Mouse (Mus musculus): ENCODE data around the gene Krt32.
A peak's percentile ranks its signal among the peaks of the same experiment; 100 is the strongest.

Krt32 gene

DNA sequence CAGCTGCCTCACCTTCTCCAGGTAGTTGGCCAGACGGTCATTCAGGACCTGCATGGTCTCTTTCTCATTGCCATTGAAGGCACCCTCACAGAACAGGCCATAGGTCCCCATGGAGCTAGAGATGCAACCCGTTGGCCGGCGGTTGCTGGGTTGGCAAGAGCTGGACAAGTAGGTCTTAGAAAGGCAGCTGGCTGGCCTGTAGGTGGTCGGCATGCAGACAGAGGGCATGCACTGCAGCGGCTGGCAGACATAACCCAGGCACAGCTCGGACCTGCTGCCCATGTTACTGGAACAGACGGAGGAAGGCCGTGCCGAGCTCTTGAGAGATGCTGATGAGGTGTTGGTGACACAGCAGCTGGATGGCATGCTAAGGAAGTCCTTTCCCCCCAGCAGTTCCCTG, at the start of gene Krt32:
Krt32 (minus strand) TSS at position 366 of the 400 bp plus-strand sequence.
- no peak for DNase-seq (ENCODE audit: low read depth, low spot score)

DNA sequence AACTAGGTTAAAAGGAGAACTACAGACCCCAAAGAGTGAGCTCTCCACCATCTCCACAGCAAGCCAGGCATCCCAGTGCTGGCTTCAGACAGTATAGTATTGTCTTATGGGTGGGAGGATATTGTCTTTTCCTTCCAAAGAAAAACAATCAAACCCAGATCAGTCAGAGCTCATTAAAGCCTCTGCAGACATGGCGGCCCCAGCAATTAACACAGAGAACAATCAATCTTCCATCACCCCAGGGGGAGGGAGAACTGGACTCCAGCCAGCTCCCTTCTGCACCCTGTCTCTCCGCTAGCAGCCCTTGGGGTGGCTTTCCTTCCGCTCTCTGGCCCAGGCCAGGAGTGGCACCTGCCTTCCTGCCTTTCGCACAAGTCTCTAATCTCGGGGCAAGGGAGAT, 49.7 kb upstream of the Krt32 start:
- no peak for DNase-seq (ENCODE audit: low read depth, low spot score)

DNA sequence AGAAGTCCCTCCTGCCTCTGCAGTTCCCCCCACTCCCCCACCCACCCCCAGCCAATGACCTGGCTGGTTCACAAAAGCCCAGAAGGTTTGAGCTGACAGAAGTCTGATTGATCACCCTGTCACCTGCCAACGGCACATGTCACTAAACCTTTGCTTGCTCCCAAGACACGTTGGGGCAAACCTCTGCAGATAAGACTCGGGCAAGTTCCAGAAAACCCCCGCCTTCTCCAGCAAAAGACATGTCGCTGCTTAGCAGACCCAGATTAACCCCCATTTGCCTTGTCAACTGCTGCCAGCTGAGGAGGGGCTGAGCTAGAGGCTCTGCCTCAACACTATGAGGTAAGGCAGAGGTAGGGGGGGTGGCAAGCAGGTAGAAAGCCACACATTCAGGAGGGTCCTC, 48.5 kb upstream of the Krt32 start:
- DNase-seq (ENCODE audit: low read depth, low spot score) = no peak

DNA sequence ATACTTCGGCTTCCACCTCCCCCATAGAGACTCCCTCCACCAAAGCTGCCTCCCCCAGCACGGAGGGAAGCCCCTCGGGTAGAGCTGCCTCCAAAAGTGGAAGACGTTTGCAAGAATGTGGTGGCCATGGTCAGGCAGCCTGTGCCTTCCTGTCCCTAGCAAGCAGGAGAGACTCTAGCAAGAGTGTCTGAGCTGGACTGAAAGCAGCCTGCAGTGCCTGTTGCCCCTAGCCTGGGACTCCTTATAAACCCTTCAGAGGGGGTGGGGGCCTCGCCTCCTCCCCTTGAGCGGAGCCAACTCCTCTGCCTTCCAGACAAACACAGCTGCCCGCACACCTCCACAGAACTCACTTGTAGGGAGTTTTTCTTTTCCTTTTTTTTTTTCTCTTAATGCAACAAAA, 47.7 kb upstream of the Krt32 start, which contains the start of gene Krt15:
Krt15 (minus strand) TSS at position 198 of the 400 bp plus-strand sequence.
- no peak for DNase-seq (ENCODE audit: low read depth, low spot score)

DNA sequence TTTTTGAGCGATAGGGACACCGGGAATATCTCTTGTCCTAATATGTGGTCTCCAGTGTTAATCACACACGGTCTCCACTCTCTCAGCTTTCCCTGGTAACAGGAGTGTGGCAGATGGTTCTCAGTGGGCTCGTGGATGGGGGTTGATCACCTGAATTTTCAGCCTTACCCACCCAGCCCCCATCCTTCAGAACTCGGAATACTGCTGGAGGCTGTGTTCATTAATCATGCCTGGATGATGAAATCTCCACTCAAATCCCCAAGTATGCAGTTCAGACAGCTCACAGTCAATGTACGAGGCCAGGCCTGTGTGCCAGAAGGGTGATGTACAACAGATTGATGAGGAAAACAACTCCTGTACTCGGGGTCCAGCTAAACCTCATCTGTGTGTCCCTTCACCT, 36.9 kb upstream of the Krt32 start:
- no peak for DNase-seq (ENCODE audit: low read depth, low spot score)

DNA sequence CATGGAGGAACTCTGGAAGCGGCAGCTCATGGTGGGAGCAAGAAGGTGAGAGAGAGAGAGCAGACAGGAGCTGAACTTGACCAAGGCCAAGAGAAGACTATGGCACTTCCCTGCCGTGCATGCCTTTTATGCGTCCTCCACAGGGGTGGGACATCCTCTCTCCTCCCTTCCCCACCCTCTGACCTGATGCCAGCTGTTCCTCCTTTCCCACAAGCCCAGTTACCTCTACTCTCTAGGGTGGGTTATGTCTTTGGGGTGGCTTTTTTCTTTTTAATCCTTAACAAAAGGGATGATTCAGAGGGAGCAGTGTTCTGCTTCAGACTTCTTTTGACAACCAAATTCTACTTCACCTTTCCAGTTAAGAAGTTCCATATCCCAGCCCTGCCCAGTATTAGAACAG, 33.4 kb upstream of the Krt32 start, which contains the start of gene Krt13:
Krt13 (minus strand) TSS at position 101 of the 400 bp plus-strand sequence.
- DNase-seq (ENCODE audit: low read depth, low spot score) = no peak

DNA sequence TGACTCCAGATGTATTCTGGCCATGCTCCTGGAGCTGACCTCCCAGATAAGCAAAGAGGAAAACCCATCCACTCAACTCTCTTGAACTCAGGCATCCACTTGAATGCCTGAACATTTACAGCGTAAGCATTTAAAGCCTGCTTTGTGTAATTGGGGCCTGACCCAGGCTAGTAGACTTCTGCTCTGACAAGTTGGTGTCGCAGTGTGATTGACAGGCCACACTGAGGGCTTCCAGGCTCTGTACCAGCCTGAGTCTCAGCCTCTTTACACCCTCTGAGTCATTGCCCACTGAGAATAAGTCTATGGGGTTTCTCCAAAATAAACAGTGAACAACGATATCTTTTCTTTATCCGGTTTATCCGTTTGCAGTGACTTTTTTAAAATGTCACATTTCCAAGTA, 32.3 kb upstream of the Krt32 start:
- DNase-seq (ENCODE audit: low read depth, low spot score) = no peak

DNA sequence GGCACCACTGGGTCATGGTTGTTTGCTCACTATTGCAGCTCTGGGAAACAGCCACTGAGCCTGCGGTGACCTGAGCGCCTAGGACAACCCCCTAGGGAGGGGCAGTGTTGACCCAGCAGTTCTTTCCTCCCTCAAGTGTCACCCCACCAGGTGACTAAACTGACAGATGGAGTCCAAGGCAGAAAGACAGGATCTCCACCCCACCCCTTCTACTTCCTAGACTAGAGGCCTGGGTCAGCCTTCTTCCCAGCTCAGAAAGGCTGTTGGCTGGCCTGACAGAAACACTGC, 25.7 kb upstream of the Krt32 start:
- no peak for DNase-seq (ENCODE audit: low read depth, low spot score)

DNA sequence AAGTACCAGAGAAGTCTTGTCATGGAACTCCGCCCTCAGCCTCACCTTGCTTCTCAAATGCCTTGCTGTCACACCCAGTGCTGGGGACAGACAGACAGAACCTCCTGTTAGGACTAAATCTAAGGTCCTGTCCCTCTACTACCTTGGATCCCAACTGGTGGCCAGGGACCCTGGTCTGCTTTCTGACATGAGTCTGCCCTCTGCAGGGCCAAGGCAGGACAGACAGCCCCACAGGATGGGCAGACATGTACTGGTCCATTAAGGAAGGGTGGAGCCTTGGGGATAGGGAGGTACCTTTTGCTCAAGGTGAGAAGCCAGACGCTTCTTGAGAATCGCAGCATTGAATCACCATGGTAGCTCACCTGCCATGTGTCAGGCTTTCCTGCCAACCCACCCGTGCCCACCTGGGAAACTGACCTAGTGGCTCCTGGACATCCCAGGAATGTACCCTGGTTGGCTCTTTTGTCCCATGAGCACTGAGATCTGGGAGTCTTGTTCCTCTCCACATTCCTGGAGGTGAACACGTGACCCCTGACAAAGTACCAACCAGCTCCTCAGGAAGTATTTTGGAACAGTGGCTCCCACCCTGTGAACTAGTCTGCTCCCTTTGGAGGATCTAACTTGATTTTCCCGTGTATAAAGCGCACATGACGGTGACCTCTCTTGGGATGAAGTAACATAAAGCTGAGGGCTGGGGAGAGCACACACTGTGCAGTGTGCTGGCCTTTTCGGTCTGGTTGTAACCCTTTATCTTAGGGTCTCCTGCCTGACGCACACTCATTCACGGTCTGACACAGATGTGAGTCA, 25.1 kb upstream of the Krt32 start:
- no peak for DNase-seq (ENCODE audit: low read depth, low spot score)

DNA sequence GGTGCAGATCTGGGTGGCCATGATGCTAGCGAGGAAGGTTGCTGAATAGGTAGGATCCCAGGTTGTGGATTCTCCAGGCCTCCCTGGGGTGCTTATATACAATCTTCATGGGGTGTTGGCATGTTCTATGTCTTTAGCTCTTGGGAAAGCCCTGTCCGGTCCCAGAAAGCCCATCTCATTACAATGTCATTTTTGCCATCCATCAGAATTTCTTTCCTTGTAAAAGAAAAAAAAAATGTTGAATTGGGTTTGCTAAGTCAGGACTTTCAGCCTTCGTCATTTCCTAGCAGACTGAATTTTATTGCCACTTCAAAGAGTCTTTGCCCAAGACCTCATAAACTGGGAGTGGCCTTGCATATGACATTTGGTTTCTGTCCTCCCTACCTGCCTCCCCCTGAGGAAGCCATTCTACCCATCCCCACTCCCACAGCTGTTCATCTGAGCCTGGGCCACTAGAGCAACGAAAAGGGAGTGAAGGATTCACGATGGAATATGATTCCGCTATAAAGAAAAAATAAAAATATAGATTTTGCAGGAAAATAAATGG, 17.6 kb upstream of the Krt32 start, which contains the start of gene Krt36:
Krt36 (minus strand) TSS at position 51 of the 547 bp plus-strand sequence.
- DNase-seq (ENCODE audit: low read depth, low spot score) = no peak

DNA sequence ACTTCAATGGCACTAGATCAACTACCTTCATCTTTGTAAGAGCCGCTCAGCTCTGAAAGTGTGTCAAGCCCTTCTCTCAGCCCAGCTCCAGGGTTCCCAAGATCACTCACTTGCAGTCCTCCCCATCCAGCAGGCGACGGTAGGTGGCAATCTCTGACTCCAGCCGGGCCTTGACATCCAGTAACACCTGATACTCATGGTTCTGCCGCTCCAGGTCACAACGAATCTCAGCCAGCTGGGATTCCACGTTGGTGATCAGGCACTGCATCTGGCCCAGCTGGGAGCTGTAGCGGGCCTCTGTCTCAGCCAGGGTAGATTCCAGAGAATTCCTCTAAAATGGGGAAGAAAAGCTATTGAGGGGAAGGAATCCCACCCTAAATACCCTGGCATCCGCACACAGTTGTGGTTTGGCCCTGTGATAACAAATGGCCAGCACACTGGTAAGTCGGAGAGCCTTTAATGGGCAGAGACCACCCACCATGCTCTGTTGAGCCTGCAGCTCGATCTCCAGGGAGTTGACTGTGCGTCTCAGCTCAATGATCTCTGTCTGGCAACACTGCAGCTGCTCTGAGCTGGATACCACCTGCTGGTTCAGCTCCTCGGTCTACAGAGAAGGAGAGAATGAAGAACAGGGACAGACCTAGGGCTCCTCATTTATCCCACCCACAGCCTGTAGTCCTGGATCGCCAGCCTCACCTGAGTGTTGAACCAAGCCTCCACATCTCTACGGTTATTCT, 14.8 kb upstream of the Krt32 start:
- no peak for DNase-seq (ENCODE audit: low read depth, low spot score)

DNA sequence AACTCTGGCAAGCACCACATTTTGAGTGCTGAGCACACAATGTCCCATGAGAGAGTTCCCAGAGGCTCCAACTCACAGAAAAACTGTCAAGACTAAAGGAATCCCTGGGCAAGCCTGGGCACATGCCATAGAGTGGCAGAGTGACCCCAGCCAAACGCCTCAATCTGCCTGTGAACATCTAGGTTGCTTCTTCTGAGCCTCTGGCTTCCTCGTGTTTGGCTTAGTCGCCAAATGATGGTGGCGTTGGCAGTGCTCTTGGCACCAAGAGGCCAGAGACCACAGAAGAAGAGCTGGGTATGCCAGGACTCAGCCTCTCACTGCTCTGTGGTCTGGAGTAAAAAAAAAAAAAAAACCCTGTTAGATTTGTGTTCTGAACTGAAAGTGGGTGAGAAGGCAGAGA, 12.4 kb upstream of the Krt32 start:
- DNase-seq (ENCODE audit: low read depth, low spot score) = no peak

DNA sequence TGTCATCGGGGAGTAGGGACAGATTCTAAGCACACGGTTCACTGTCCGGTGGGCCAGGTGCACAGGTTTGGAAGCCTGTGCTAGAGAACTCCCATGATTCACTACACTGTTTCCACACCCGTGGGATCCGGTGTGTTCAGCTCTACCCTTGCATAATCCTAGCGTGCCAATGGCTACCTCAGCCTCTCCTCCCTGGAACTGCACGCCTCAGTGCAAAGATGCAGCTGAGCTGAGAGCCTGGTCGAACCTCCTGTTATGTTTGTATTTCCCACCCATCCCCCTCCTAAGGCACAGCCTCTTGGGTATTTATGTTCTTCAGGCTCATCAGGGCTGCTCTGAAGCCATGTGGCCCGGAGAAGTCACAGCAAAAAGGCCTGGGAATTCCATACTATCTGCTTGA, 9.8 kb upstream of the Krt32 start:
- DNase-seq (ENCODE audit: low read depth, low spot score) = no peak

DNA sequence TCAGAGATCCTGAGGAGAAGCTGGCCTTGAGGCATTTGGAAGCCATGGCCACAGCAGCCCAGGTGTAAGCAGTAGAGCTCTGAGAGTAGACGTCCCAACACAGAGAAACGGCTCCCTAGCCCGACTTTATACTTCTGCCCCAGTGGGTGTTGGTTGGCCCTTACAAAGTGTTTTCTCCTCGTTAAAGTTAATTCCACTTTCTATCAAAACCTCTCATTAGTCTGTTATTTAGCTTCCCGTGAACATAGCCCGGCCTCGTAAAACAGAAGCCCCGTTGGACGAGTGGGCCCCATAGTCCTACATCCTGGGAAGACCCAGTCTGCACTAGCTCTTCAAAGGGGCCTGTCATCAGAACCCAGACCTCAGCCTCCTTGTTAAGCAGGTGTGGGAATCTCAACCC, 8.1 kb upstream of the Krt32 start, which contains the start of gene Krt35:
Krt35 (minus strand) TSS at position 101 of the 400 bp plus-strand sequence.
- no peak for DNase-seq (ENCODE audit: low read depth, low spot score)

DNA sequence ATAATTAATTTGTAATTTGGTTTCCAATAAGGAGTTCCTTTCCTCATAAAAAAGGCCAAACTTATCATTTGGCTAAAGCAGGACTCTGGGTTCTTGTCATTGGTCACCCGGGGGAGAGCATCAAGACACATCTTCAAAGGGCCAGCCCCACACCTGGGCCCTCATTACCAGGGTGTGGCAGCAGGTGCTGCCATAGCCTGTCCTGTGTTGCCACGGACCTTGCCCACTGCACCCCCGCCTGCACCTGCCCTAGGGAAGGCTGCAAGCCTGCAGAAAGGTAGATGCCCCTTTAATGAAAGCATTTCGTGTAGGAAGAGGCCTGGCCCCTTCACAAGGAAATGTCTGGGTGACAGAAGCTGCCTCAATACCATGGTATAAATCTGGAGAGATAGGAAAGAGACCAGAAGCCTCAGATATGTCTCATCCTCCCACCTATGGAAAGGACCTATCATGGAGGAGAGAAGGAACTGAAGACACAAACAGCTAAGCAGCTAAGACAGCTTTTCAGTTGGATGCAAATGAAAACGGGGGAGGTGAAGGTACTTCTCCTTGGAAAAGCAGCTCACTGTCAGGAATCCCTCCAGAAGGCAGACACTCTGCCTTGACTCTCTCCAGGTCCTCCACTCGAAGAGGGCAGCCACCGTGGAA, 476 bp upstream of the Krt32 start:
- DNase-seq (ENCODE audit: low read depth, low spot score) = no peak

DNA sequence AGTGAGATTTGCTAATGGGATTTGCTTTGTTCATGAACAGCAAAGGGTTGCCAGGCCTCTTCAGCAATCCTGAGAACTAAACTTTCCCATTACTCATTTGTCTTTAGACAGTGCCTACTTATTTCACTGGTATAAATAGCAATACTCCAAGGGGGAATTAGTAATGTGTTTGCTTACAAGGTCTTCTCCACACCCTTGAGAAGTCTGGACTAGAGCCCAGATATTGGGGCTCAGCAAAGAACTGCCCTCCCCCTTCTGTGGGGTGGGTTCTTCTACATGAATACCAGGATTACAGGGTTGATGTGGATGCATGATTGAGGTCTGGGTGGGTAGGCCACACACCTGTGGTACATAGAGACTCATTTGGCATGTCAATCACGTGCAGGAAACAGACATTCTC, 14.2 kb downstream of the Krt32 start:
- DNase-seq (ENCODE audit: low read depth, low spot score) = peak; percentile 25

DNA sequence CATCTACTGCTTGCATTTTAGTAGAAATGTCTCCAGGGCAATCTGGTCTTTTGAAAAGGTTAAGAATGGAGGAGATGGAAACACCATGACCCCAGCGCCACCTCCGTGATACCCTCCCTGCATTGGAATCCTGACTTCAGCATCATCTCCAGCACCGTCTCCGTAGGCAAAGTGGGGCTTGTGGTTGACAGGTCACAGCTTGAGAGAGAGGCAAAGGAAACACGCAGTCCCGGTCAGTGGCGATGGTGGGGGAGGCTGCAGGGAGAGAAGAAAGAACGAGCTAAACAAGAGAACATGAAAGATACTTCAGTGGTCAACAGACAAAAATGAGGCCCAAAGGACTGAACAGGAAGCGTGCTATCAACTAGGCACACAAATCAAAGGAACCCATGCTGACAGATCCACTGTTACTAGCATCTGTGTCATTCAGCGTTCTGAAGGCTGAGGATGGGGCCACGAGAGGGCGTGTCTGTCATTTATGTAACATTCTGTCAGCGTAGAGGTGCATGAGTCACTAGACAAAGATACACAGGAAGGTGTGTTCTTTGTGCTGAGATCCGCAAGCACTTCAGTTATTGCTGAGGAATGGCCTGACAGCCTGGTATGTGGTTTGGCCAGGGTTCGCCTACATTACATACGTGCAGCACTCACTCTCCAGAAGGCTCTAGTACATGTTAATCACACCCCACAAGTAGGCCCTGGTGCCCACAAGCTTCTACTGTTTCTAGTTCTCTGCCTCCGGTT, 20.6 kb downstream of the Krt32 start:
- DNase-seq (ENCODE audit: low read depth, low spot score) = no peak

DNA sequence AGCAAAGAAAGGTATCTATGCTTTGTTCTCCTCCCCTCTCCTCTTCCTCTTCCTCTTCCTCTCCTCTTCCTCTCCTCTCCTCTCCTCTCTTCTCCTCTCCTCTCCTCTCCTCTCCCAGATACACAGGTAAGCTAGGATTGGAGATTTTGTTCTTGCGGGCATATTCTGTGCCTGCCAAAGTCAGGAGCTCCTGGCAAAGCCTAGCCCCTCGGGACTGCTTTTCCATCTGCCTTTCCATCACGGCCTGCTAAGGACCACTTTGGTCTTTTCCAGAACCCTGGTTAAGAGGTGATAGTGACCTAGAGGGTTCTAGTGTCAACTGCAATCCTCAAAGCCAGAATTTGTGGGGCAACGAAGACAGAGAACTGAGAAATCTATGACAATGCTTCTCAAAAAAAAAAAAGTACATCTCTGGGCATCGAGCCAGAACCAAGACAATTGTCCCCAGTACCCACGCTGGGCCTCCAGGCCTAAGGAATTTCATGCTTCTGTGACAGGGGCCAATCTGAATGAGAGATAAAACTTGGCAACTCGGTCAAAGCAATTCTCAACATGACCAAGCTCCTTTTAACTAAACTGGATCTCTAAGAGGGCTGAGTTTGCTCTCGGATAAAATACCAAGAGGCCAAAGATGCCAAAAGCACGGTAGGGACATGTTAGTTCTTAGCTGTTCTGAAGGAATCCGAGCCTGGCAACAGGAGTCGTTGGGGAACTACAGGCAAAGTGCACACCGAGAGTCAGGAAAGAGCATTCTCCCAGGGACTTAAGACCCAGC, 21.6 kb downstream of the Krt32 start:
- DNase-seq (ENCODE audit: low read depth, low spot score) = no peak

DNA sequence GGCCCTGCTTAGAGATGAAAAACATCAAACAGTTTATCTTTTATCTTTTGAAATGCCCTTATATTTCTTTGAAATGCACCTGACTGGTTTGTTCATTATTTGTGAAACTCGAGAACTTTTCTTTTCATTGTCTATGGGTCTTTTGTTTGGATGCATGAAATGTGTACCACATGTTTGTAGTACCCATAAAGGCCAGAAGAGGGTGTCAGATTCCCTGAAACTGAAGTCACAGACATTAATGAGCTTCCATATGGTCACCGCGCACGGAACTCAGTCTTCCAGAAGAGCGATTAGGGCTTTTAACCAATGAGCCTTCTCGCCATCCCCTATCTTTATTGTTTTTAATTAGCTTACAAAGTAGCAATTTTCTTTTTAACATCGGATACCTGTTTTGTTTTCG, 29.2 kb downstream of the Krt32 start:
- DNase-seq (ENCODE audit: low read depth, low spot score) = no peak

All from skeletal muscle tissue, adult 2 months (tissue).